Comparison of ENCODE assay signal across 9 mouse cellular contexts in genomic region chr3:136007081-136007828, GRCm38 (mm10).
DNase-seq lines count a peak whose midpoint lies in the region; ATAC-seq lines count a peak whose summit lies in the region.
"Had no signal": no experiment of that assay in that cellular context is flagged by ENCODE, and none has a peak within 500 bp of the region (broad histone marks: within the 10 kb centered on the region; RNA-seq: fewer than 3 reads in every experiment).

No protein-coding gene starts in this region.

- H3K9me3 ChIP-seq in limb, embryonic 11.5 days (ENCODE audit: control insufficient read depth, low read length): no peaks in the 10 kb centered on the region
- H3K9me3 ChIP-seq in limb, embryonic 10.5 days (replicated peaks): no peaks in the 10 kb centered on the region
- no peaks in the 10 kb centered on the region for H3K9me3 ChIP-seq in hindbrain, embryonic 12.5 days (replicated peaks)
- H3K9me3 ChIP-seq in neural tube, embryonic 13.5 days: no peaks in the 10 kb centered on the region

- H3K27ac ChIP-seq in limb, embryonic 11.5 days (replicated peaks; ENCODE audit: low read depth, low read length): no peak overlapping the region
- H3K27ac ChIP-seq in limb, embryonic 10.5 days: no peak overlapping the region; the same call in 1 of the 2 replicates
- H3K27ac ChIP-seq in hindbrain, embryonic 12.5 days: peak overlapping the region; percentile 12
- peak overlapping the region; percentile 46; the same call in 1 of the 2 replicates for H3K27ac ChIP-seq in neural tube, embryonic 13.5 days (replicated peaks)
- H3K27ac ChIP-seq: liver, embryonic 14.5 days had no signal

- 56% methylated on average over 11 of the region's 11 CpGs for WGBS in limb, embryonic 11.5 days
- 62% methylated on average over 11 of the region's 11 CpGs for WGBS in limb, embryonic 10.5 days
- 51% methylated on average over 11 of the region's 11 CpGs for WGBS in hindbrain, embryonic 12.5 days
- 68% methylated on average over 11 of the region's 11 CpGs for WGBS in neural tube, embryonic 13.5 days

- H3K9ac ChIP-seq in limb, embryonic 11.5 days (ENCODE audit: low read length): no peak overlapping the region
- H3K9ac ChIP-seq in hindbrain, embryonic 12.5 days: no peak overlapping the region
- H3K9ac ChIP-seq in neural tube, embryonic 13.5 days: no peak overlapping the region
- H3K9ac ChIP-seq: liver, embryonic 14.5 days had no signal

- DNase-seq in cerebellum, adult 9-11 months: no peak
- no peak for DNase-seq in limb, embryonic 11.5 days (ENCODE audit: low spot score)
- DNase-seq in limb, embryonic 10.5 days (ENCODE audit: low spot score): no peak
- no peak for DNase-seq in c-Kit-positive CD71-positive TER-119-positive erythroid progenitor cells, embryonic 14.5 days (ENCODE audit: low spot score)

- H3K36me3 ChIP-seq in limb, embryonic 11.5 days (ENCODE audit: control insufficient read depth, insufficient read depth, low read length): no peaks in the 10 kb centered on the region
- H3K36me3 ChIP-seq in limb, embryonic 10.5 days: no peaks in the 10 kb centered on the region
- H3K36me3 ChIP-seq in hindbrain, embryonic 12.5 days: no peaks in the 10 kb centered on the region
- H3K36me3 ChIP-seq in neural tube, embryonic 13.5 days: no peaks in the 10 kb centered on the region

- no peaks in the 10 kb centered on the region for H3K27me3 ChIP-seq in limb, embryonic 11.5 days (ENCODE audit: control insufficient read depth, insufficient read depth, low read length)
- H3K27me3 ChIP-seq in limb, embryonic 10.5 days (ENCODE audit: low read depth, poor library complexity, severe bottlenecking): no peaks in the 10 kb centered on the region
- H3K27me3 ChIP-seq in hindbrain, embryonic 12.5 days: no peaks in the 10 kb centered on the region
- no peaks in the 10 kb centered on the region for H3K27me3 ChIP-seq in neural tube, embryonic 13.5 days

- H3K4me1 ChIP-seq in limb, embryonic 11.5 days (ENCODE audit: control insufficient read depth, insufficient read depth, low read length): no peaks in the 10 kb centered on the region
- peaks cover 15% of the 10 kb centered on the region for H3K4me1 ChIP-seq in limb, embryonic 10.5 days
- H3K4me1 ChIP-seq in hindbrain, embryonic 12.5 days: peaks cover 8% of the 10 kb centered on the region
- H3K4me1 ChIP-seq in neural tube, embryonic 13.5 days (replicated peaks): peaks cover 13% of the 10 kb centered on the region

- no peak overlapping the region for H3K4me3 ChIP-seq in limb, embryonic 11.5 days (ENCODE audit: low read depth, low read length)
- no peak overlapping the region for H3K4me3 ChIP-seq in limb, embryonic 10.5 days
- no peak overlapping the region for H3K4me3 ChIP-seq in hindbrain, embryonic 12.5 days
- H3K4me3 ChIP-seq in neural tube, embryonic 13.5 days: no peak overlapping the region

- ATAC-seq in cerebellum, adult (ENCODE audit: insufficient number of reproducible peaks, low FRiP score, low TSS enrichment): 0 out of 2 replicates have a peak, but pooled peaks have one; percentile 18
- ATAC-seq in limb, embryonic 11.5 days (ENCODE audit: insufficient number of reproducible peaks, low FRiP score, low TSS enrichment, low read depth): 0 out of 2 replicates have a peak, but pooled peaks have one; percentile 14
- ATAC-seq in hindbrain, embryonic 12.5 days (ENCODE audit: low FRiP score): peak; percentile 52
- ATAC-seq in neural tube, embryonic 13.5 days (ENCODE audit: low read depth): no peak; the same call in 1 of the 2 replicates
- ATAC-seq in CD4-positive, CD25-positive, alpha-beta regulatory T cell, adult 4 months: no peak

- no peak overlapping the region; the same call in 1 of the 2 replicates for H3K4me2 ChIP-seq in limb, embryonic 11.5 days (ENCODE audit: low read depth, severe bottlenecking)
- H3K4me2 ChIP-seq in hindbrain, embryonic 12.5 days (replicated peaks): peak overlapping the region; percentile 16
- H3K4me2 ChIP-seq in neural tube, embryonic 13.5 days: peak overlapping the region; percentile 32

Comparison
In these comparisons a context has a peak if more than half of its experiments do, and no peak if none do; other contexts are left out.
1. ATAC-seq: peak in cerebellum, adult (single experiment), limb, embryonic 11.5 days (single experiment) and hindbrain, embryonic 12.5 days (single experiment); none in neural tube, embryonic 13.5 days (single experiment) and CD4-positive, CD25-positive, alpha-beta regulatory T cell, adult 4 months (single experiment).
2. H3K27ac ChIP-seq: peak in hindbrain, embryonic 12.5 days (single experiment) and neural tube, embryonic 13.5 days (single experiment); none in limb, embryonic 11.5 days (single experiment) and limb, embryonic 10.5 days (single experiment).